Mouse (Mus musculus): ENCODE results near the gene Rela. TPM values are rescaled to one million over a fixed set of nuclear protein-coding genes. Genes with fewer than 3 reads are reported as not detected.
"Not testable (repeated sequence)": the region's sequence is repeated elsewhere in the genome, so short reads cannot be mapped to it uniquely, and the experiment has no call there.

Gene Rela
- total RNA-seq, 4 experiments from 2014 or later, result 26.7 to 31.2 (median 28.5) TPM

DNA sequence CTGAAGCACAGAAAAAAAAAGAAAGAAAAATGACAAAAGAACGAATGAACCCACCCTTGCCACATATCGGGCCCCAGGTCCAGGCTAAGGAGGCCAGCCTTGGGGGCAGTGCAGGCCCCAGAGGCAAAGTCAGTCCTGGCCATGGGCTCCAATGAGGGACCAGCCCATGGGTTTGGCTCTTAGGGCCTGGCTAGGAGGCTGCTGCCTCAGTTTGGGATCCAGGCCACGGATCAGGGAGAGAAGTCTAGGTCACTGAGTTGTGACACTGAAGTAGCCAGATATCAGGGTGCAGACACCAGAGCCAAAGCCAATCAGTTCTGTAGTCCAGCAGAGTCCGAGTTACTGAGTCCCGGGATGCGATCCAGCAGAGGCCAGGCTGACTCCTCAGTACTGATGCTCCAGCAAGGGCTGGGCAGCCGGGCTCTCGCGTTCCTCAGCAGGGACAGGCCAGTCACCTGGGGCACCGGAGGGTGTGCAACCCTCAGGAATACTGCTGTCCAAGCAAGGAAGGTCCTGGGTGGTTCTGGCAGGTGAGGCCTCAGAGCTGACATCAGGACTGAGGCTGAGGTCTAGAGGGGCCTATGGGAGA is 27.5 kb downstream of the Rela start:
- no peak for DNase-seq (ENCODE audit: low spot score)

GRCm38 (mm10) chr19:5665465-5665864 is 28.2 kb downstream of the Rela start:
- no peak for DNase-seq (ENCODE audit: low spot score)

GRCm38 (mm10) chr19:5666386-5666785 is 29.1 kb downstream of the Rela start:
- no peak for DNase-seq (ENCODE audit: low spot score)

DNA sequence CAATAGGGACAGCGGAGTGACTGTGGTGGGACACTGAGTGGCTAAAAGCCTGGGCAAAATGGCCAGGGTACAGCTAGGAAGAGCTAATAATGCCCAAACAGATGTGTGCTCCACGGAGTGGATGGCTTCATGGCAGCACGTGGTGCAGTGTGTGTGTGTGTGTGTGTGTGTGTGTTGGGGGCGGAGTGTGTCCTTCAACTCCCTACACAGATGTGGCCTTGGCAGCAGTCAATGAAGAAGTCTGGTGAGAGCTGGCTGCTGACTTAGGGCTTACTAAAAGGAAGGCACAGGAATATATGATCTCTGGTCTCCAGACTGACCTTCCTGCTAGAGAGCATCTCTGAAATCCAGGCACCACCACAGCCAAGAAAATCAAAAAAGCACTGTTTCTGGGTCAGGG is 31.1 kb downstream of the Rela start:
- no peak for DNase-seq (ENCODE audit: low spot score)

GRCm38 (mm10) chr19:5680432-5680831 is 43.1 kb downstream of the Rela start:
- no peak for DNase-seq (ENCODE audit: low spot score)

GRCm38 (mm10) chr19:5684236-5684635 is 47.0 kb downstream of the Rela start:
- DNase-seq (ENCODE audit: low spot score), result no peak

DNA sequence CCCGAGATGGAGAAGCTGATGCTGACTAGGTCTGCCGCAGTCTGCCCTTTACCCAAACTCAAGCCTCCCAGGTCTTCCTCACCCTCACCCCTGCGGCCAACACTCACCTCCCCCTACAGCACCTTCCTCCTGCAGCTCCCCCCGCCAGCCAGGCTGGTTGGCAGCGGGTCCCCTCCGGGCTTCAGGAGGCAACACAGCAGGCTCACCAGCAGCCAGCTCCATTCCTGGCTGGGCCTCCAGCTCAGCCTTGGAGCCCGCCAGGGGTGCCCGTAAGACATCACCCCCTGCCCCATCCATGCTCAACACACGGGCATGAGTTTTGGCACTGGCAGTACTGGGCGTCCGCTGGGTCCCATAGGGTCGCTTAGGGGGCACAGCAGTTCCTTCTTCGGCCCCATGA is 47.7 kb downstream of the Rela start:
- DNase-seq (ENCODE audit: low spot score), result no peak

GRCm38 (mm10) chr19:5685431-5685830 is 48.1 kb downstream of the Rela start:
- DNase-seq (ENCODE audit: low spot score), result no peak

DNA sequence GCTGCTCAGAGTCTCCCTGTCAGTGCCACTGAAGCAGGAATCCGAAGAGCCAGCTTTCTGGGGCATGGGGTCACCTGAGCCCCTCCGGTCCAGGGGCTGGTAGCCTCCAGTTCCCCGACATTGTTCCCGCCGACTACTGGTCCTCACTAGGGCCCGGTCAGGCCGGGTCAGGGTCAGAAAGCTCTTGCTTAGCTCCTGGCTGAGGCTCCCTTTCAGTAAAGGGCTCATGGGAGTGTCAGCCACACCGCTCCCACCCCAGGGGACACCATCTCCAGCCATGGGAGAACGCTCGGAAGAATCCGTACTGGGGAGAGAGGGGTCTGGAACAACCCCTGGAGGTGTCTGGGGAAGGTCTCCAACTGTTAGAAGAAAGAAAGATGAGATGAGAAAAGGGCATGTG is 48.6 kb downstream of the Rela start:
- DNase-seq (ENCODE audit: low spot score), result no peak

DNA sequence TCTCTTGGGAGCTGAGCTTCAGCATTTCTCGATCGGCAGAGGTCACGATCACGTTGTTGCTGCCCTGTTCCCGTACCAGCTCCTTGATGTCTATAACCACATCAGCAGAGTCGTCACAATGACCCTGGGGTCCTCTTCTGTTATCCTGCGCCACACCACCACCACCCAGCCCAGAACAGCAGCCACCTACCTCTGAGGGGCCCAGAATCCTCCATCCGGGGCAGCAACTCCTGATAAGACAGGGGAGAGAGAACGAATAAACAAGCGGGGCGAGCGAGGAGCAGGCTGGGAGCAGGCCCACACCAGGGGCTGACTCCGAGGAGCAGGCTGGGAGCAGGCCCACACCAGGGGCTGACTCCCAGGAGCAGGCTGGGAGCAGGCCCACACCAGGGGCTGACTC is 49.2 kb downstream of the Rela start:
- no peak for DNase-seq (ENCODE audit: low spot score)

- DNase-seq (ENCODE audit: low spot score), result not testable (repeated sequence)
Observed at GRCm38 (mm10) chr19:5686954-5687353, 49.7 kb downstream of the Rela start.

DNA sequence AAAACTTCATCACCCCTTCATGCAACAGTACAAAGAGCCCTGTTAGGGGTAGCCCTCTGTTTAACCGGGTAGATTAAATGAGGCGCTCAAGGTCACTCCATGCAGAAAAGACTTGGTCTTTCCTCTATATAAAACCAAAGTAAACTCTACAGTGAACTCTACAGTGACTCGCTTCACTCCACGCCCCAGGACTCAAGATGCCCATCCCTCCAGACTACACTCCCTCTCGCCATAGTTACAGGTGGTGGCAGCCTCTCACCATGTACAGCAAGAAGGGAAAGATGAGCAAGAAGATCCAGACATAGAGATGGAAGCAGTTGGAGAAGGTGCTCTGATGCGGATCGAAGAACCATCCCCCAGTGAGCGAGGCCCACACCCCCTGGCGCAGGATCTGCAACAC is 50.5 kb downstream of the Rela start:
- DNase-seq (ENCODE audit: low spot score), result no peak

GRCm38 (mm10) chr19:5688200-5689087 is 51.2 kb downstream of the Rela start, which contains the start of the genes Map3k11 and Pcnx3:
Gene Map3k11 (plus strand): TSS chr19:5688742.
Gene Pcnx3 (minus strand): TSS chr19:5688908.
- peak; percentile 98 for DNase-seq (ENCODE audit: low spot score)

GRCm38 (mm10) chr19:5689088-5689428 is 51.8 kb downstream of the Rela start:
- no peak for DNase-seq (ENCODE audit: low spot score)

DNA sequence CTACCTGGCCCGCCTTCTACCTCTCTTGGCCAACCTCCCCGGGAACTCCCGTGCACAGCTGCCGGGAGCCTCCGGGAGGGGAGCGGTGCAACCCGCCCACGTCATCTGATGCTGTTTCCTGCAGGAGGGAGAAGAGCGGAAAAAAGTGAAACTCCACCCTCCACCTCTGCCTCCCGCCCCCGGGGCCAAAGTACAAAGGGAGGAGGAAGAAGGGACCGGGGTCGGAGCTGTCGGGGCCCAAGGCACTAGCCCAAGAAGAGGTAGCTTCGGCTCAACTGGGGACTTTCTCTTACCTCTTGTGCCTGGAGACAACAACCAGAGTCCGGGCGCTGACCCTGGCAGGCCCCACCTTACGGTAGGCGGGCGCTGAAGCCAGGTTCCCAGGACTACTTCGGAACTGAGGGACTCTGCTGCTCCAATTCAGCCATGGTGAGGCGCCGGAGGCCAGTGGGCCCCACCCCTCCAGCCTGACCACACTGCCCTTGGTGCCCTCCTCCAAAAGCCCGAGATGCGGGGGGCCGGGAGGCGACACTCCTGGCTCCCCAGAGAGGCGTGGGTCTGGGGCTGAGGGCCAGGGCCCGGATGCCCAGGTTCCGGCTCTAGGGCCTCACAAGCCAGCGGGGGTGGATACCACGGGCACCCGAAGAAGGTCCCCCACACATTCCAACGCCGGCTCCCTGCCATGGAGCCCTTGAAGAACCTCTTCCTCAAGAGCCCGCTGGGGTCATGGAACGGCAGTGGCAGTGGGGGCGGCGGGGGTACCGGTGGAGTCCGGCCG is 52.5 kb downstream of the Rela start:
- DNase-seq (ENCODE audit: low spot score), result peak; percentile 93

DNA sequence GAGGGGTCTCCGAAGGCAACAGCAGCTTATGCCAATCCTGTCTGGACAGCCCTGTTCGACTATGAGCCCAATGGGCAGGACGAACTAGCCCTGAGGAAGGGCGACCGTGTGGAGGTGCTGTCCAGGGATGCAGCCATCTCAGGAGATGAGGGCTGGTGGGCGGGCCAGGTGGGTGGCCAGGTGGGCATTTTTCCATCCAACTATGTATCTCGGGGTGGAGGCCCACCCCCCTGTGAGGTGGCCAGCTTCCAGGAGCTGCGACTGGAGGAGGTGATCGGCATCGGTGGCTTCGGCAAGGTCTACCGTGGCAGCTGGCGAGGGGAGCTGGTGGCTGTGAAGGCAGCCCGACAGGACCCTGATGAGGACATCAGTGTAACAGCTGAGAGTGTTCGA is 53.1 kb downstream of the Rela start:
- DNase-seq (ENCODE audit: low spot score), result no peak

GRCm38 (mm10) chr19:5691601-5692000 is 54.3 kb downstream of the Rela start:
- no peak for DNase-seq (ENCODE audit: low spot score)

- peak; percentile 87 for DNase-seq (ENCODE audit: low spot score)
Observed at GRCm38 (mm10) chr19:5692086-5692912, 55.0 kb downstream of the Rela start.

GRCm38 (mm10) chr19:5692913-5693396 is 55.7 kb downstream of the Rela start:
- DNase-seq (ENCODE audit: low spot score), result no peak

DNA sequence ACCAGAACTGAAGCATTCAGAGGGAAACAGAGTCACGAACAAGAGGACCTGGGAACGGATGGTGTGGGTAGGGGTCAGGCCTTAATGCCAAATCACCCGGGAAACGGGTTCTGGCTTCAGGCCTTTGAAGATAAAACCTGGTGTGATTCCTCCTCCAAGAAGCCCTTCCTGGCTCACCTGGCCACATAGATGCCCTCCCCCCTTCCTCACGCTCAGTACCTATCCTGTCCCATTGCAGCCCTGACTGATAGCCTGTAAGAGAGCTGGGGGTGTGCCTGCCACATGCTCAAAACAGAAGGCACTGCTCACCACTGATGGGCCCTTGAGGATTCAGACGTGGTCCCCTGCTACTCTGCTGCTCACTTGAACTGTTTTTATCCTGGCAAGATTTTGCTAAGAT is 56.5 kb downstream of the Rela start:
- DNase-seq (ENCODE audit: low spot score), result no peak

DNA sequence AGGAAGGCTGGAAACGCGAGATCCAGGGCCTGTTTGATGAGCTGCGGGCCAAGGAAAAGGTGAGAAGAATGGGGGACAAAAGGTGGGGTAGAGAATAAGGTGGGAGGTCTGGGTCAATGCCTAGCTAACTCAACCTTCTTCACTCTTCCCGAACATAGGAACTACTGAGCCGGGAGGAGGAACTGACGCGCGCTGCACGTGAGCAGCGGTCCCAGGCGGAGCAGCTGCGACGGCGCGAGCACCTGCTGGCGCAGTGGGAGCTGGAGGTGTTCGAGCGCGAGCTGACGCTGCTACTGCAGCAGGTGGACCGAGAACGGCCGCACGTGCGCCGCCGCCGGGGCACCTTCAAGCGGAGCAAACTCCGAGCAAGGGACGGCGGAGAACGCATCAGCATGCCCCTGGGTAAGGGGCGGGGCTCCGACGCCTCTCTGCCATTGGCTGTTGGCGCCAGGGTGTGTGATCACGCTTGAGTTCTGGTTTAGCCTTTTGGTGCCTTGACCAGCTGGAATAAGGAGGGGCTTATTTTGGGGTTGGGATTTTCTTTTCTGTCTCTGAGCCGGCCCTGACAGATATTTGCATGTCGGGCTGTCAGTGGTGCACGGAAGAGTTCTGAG is 58.7 kb downstream of the Rela start:
- no peak for DNase-seq (ENCODE audit: low spot score)
